In the genomic region with DNA sequence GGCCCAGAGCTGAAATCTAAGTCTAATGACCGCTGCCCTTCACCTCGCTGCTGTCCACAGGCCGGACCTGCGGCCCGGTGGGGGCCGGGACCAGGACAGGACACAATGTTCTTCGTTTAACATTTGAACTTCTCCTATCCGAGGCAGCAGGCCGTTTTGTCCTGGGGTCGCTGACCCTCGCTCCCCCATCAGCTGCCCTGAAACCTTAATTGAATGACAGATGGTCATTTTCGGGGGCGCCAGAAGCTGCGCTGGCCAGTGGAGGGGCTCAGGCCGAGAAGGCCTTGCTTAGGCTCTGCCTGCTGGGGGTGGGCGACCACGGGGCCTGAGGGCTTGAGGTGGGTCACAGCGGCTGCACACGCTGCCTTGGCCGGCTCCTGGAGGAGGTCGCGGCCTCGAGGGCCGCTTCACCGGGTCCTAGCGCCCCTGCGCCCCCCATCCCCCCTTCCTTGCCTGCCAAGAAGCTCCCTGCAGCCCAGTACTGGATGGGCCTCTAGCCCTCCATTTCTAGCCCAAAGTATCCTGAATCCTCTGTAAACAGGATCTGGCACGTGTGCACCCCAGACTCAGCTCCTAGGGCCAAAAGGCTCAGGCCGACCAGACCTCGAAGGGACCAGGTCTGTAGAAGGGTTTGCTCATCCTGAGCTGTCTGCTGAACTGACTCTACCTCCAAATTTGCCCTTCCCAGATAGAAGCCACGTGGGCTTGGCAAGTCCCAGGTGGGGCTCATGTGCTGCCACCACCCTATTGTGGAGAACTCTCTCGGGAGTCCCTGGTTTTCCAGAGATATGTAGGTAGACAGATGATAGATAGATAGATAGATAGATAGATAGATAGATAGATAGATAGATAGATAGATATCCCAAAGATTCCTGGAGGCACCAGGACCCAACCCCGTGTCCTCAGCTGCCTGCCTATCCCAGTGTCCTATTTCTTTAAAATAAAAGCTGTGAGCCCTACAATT, we compare ENCODE assay signal across 14 mouse cellular contexts. TPM values are rescaled to one million over a fixed set of nuclear protein-coding genes. Genes with fewer than 3 reads are reported as not detected.
DNase-seq lines count a peak whose midpoint lies in the region; ATAC-seq lines count a peak whose summit lies in the region.
"Had no signal": no experiment of that assay in that cellular context is flagged by ENCODE, and none has a peak within 500 bp of the region (broad histone marks: within the 10 kb centered on the region; RNA-seq: fewer than 3 reads in every experiment).

No protein-coding gene starts in this region.

- peaks cover 83% of the 10 kb centered on the region for H3K27me3 ChIP-seq in kidney, embryonic 15.5 days
- H3K27me3 ChIP-seq in embryonic facial prominence, embryonic 10.5 days (replicated peaks; ENCODE audit: low read depth, poor library complexity, severe bottlenecking): peaks cover 80% of the 10 kb centered on the region
- H3K27me3 ChIP-seq in limb, embryonic 10.5 days (ENCODE audit: low read depth, poor library complexity, severe bottlenecking): peaks cover 79% of the 10 kb centered on the region
- peaks cover 62% of the 10 kb centered on the region for H3K27me3 ChIP-seq in neural tube, embryonic 12.5 days (replicated peaks)

- intact Hi-C loops in left cerebral cortex, postnatal 25 days (cut with DNase I): loop anchor here (5.0 kb wide), 1 partner anchor 315 kb away; no protein-coding TSS in a partner anchor
- intact Hi-C loops in left cerebral cortex, postnatal 4 days (cut with DNase I): no loop called here

- DNase-seq in kidney, adult 18-20 months: no peak
- DNase-seq in embryonic facial prominence, embryonic 10.5 days (ENCODE audit: low spot score): peak; percentile 42
- peak; percentile 53 for DNase-seq in limb, embryonic 10.5 days (ENCODE audit: low spot score)
- no peak for DNase-seq in left cerebral cortex, postnatal 25 days (ENCODE audit: low spot score in 2 of 2)
- no peak for DNase-seq in left cerebral cortex, postnatal 4 days
- no peak for DNase-seq in gastrocnemius, adult 18-20 months (ENCODE audit: low spot score)
- DNase-seq: cerebellum, adult 9-11 months; kidney, postnatal 25 days had no signal

- H3K4me1 ChIP-seq in kidney, embryonic 15.5 days: peaks cover 21% of the 10 kb centered on the region
- H3K4me1 ChIP-seq in embryonic facial prominence, embryonic 10.5 days: peaks cover 25% of the 10 kb centered on the region
- H3K4me1 ChIP-seq in limb, embryonic 10.5 days: peaks cover 21% of the 10 kb centered on the region
- H3K4me1 ChIP-seq in neural tube, embryonic 12.5 days: peaks cover 19% of the 10 kb centered on the region

- peaks cover 6% of the 10 kb centered on the region; the same call in 1 of the 2 replicates for H3K9me3 ChIP-seq in kidney, embryonic 15.5 days (replicated peaks)
- no peaks in the 10 kb centered on the region for H3K9me3 ChIP-seq in embryonic facial prominence, embryonic 10.5 days
- H3K9me3 ChIP-seq in limb, embryonic 10.5 days (replicated peaks): no peaks in the 10 kb centered on the region
- no peaks in the 10 kb centered on the region for H3K9me3 ChIP-seq in neural tube, embryonic 12.5 days
- H3K9me3 ChIP-seq: stomach, embryonic 15.5 days had no signal

- ATAC-seq in kidney, embryonic 15.5 days (replicated peaks; ENCODE audit: low FRiP score): peak; percentile 54; the same call in 1 of the 2 replicates
- ATAC-seq in neural tube, embryonic 12.5 days (ENCODE audit: low FRiP score, low read depth): no peak
- ATAC-seq: lung, postnatal 0 days had no signal

- H3K4me2 ChIP-seq in kidney, embryonic 15.5 days: no peak overlapping the region
- H3K4me2 ChIP-seq in neural tube, embryonic 12.5 days (replicated peaks): peak overlapping the region; percentile 31

- no peaks in the 10 kb centered on the region for H3K36me3 ChIP-seq in kidney, embryonic 15.5 days
- H3K36me3 ChIP-seq in embryonic facial prominence, embryonic 10.5 days (replicated peaks): no peaks in the 10 kb centered on the region
- no peaks in the 10 kb centered on the region for H3K36me3 ChIP-seq in limb, embryonic 10.5 days
- no peaks in the 10 kb centered on the region for H3K36me3 ChIP-seq in neural tube, embryonic 12.5 days
- H3K36me3 ChIP-seq: stomach, embryonic 15.5 days had no signal

- no peak overlapping the region for H3K9ac ChIP-seq in kidney, embryonic 15.5 days
- no peak overlapping the region for H3K9ac ChIP-seq in neural tube, embryonic 12.5 days
- H3K9ac ChIP-seq: stomach, embryonic 15.5 days had no signal

- no peak overlapping the region for H3K4me3 ChIP-seq in kidney, embryonic 15.5 days (replicated peaks)
- peak overlapping the region; percentile 46 for H3K4me3 ChIP-seq in embryonic facial prominence, embryonic 10.5 days
- H3K4me3 ChIP-seq in limb, embryonic 10.5 days: peak overlapping the region; percentile 31
- H3K4me3 ChIP-seq in neural tube, embryonic 12.5 days: no peak overlapping the region

- WGBS in kidney, embryonic 15.5 days: 1% methylated on average over 32 of the region's 33 CpGs
- under 1% methylated on average over 33 of the region's 33 CpGs for WGBS in embryonic facial prominence, embryonic 10.5 days
- WGBS in limb, embryonic 10.5 days: under 1% methylated on average over 33 of the region's 33 CpGs
- WGBS in neural tube, embryonic 12.5 days: 1% methylated on average over 33 of the region's 33 CpGs

- H3K27ac ChIP-seq in kidney, embryonic 15.5 days: no peak overlapping the region
- H3K27ac ChIP-seq in embryonic facial prominence, embryonic 10.5 days (replicated peaks): no peak overlapping the region
- no peak overlapping the region for H3K27ac ChIP-seq in limb, embryonic 10.5 days
- H3K27ac ChIP-seq in neural tube, embryonic 12.5 days: no peak overlapping the region
- H3K27ac ChIP-seq: stomach, embryonic 15.5 days had no signal

RNA-seq across cellular contexts. Expression of a gene that starts 14.6 kb away (rescaled TPM):
- polyA plus RNA-seq in kidney, embryonic 15.5 days (2015; fragmentation: Nextera tagmentation; extraction: Ambion mirVana): 0.10 and 0.13 TPM in 2 replicates
- polyA plus RNA-seq in embryonic facial prominence, embryonic 10.5 days (2016; fragmentation: Nextera tagmentation; extraction: Ambion mirVana): 2.9 and 4.2 TPM in 2 replicates
- 0.08 TPM in 1 of 2 replicates, not detected in the other for polyA plus RNA-seq in limb, embryonic 10.5 days (2016; fragmentation: Nextera tagmentation; extraction: Ambion mirVana)
- 7.3 and 7.7 TPM in 2 replicates for polyA plus RNA-seq in neural tube, embryonic 12.5 days (2016; fragmentation: Nextera tagmentation; extraction: Ambion mirVana)
- under 1 TPM; 0.14 to 0.27 TPM for total RNA-seq in left cerebral cortex, postnatal 25 days (2021)
- total RNA-seq in left cerebral cortex, postnatal 4 days (2021): under 1 TPM in 1 of 2 experiments, not detected in 1; 0.16 TPM
- not detected for total RNA-seq in gastrocnemius, adult 18-20 months (2021)
- total RNA-seq: gastrocnemius, postnatal 4 days; hematopoietic stem cell, adult 5-6 weeks had no signal
- polyA plus RNA-seq: lung, postnatal 0 days had no signal

Comparison
In these comparisons a context has a peak if more than half of its experiments do, and no peak if none do; other contexts are left out.
1. H3K4me3 ChIP-seq: peak in embryonic facial prominence, embryonic 10.5 days (single experiment) and limb, embryonic 10.5 days (single experiment); none in kidney, embryonic 15.5 days (single experiment) and neural tube, embryonic 12.5 days (single experiment).
2. DNase-seq: peak in embryonic facial prominence, embryonic 10.5 days (single experiment) and limb, embryonic 10.5 days (single experiment); none in kidney, adult 18-20 months (single experiment), left cerebral cortex, postnatal 25 days (0 of 2), left cerebral cortex, postnatal 4 days (single experiment) and gastrocnemius, adult 18-20 months (single experiment).